Mouse (Mus musculus): Measurements from ENCODE around the gene Slc38a3. TPM values are rescaled to one million over a fixed set of nuclear protein-coding genes. Genes with fewer than 3 reads are reported as not detected.
"Not testable (repeated sequence)": the region's sequence is repeated elsewhere in the genome, so short reads cannot be mapped to it uniquely, and the experiment has no call there.

Gene Slc38a3
- total and polyA plus RNA-seq, 2 experiments from 2014 or later = 4.0 to 16.9 TPM

GRCm38 (mm10) chr9:107685231-107685981, 16.1 kb upstream of the Slc38a3 start:
- peak; percentile 74 for ATAC-seq (ENCODE audit: insufficient read depth, low read depth)
- Histone ChIP-seq H3K36me3 (replicated peaks; ENCODE audit: control insufficient read depth, insufficient read depth, low read length) (no peaks in the 10 kb centered on the region), H3K9me3 (replicated peaks; ENCODE audit: control insufficient read depth, low read length) (no peaks in the 10 kb centered on the region), H3K9ac (replicated peaks; ENCODE audit: low read depth, low read length) (no peak overlapping the region), H3K4me1 (ENCODE audit: control insufficient read depth, insufficient read depth) (no peaks in the 10 kb centered on the region), H3K4me2 (ENCODE audit: low read depth, low read length) (no peak overlapping the region), H3K4me3 (ENCODE audit: low read depth, low read length) (no peak overlapping the region), H3K27me3 (ENCODE audit: control insufficient read depth, insufficient read depth, low read length) (0 out of 2 replicates have a peak, but pooled peaks cover 3% of the 10 kb centered on the region), H3K27ac (ENCODE audit: low read depth) (no peak overlapping the region)
- TF ChIP-seq EP300 (IDR thresholded peaks at IDR 0.05; ENCODE audit: low read depth) (no peak), CTCF (IDR thresholded peaks at IDR 0.05; ENCODE audit: low read depth) (peak; percentile 78)
- 32% methylated on average over 17 of the region's 17 CpGs for WGBS
- DNase-seq (ENCODE audit: low spot score) = no peak

GRCm38 (mm10) chr9:107682405-107682804, 13.1 kb upstream of the Slc38a3 start:
- H3K9me3 ChIP-seq (replicated peaks; ENCODE audit: control insufficient read depth, low read length) = no peaks in the 10 kb centered on the region
- peaks cover 4% of the 10 kb centered on the region for H3K27me3 ChIP-seq (ENCODE audit: control insufficient read depth, insufficient read depth, low read length)
- TF ChIP-seq EP300 (IDR thresholded peaks at IDR 0.05; ENCODE audit: low read depth) (no peak), CTCF (IDR thresholded peaks at IDR 0.05; ENCODE audit: low read depth) (no peak)
- DNase-seq (ENCODE audit: low spot score) (no peak), ATAC-seq (ENCODE audit: insufficient read depth, low read depth) (no peak)
- H3K4me1 ChIP-seq (ENCODE audit: control insufficient read depth, insufficient read depth) = no peaks in the 10 kb centered on the region
- no peak overlapping the region for H3K4me3 ChIP-seq (ENCODE audit: low read depth, low read length)
- H3K4me2 ChIP-seq (ENCODE audit: low read depth, low read length) = no peak overlapping the region
- no peak overlapping the region for H3K9ac ChIP-seq (replicated peaks; ENCODE audit: low read depth, low read length)
- 79% methylated on average over 20 of the region's 20 CpGs for WGBS
- no peaks in the 10 kb centered on the region for H3K36me3 ChIP-seq (replicated peaks; ENCODE audit: control insufficient read depth, insufficient read depth, low read length)
- H3K27ac ChIP-seq (ENCODE audit: low read depth) = no peak overlapping the region

DNA sequence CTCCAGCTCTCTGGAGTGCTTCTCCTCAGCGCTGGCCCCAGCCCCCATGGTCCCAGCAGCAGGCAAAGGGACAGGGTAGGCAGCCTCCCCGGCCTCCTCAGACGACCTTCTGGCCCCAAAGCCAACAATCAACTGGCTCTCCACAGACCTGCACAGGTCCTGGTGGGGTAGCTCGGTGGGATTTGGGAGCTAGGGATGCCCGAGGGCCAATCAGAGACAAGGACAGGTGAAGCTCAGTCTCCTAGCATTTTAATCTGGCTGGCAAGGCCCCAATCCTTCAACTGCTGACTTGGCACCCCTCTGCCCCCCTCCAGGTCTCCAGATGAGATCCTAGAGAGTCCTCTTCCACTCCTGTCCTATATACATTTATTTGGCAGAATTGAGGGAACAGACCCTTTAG, 10.2 kb upstream of the Slc38a3 start, which contains the start of gene Gnat1:
TSS of gene Gnat1 (minus strand) at position 212 of the 400 bp plus-strand sequence.
- no peaks in the 10 kb centered on the region for H3K36me3 ChIP-seq (replicated peaks; ENCODE audit: control insufficient read depth, insufficient read depth, low read length)
- DNase-seq (ENCODE audit: low spot score) (no peak), ATAC-seq (ENCODE audit: insufficient read depth, low read depth) (no peak)
- TF ChIP-seq CTCF (IDR thresholded peaks at IDR 0.05; ENCODE audit: low read depth) (no peak), EP300 (IDR thresholded peaks at IDR 0.05; ENCODE audit: low read depth) (no peak)
- 47% methylated on average over 5 of the region's 5 CpGs for WGBS
- peaks cover 32% of the 10 kb centered on the region for H3K27me3 ChIP-seq (ENCODE audit: control insufficient read depth, insufficient read depth, low read length)
- peaks cover 4% of the 10 kb centered on the region; the same call in 1 of the 2 replicates for H3K4me1 ChIP-seq (ENCODE audit: control insufficient read depth, insufficient read depth)
- H3K9ac ChIP-seq (replicated peaks; ENCODE audit: low read depth, low read length) = no peak within 1 kb of the TSS
- H3K4me3 ChIP-seq (ENCODE audit: low read depth, low read length) = no peak within 1 kb of the TSS
- no peak within 1 kb of the TSS for H3K4me2 ChIP-seq (ENCODE audit: low read depth, low read length)
- H3K9me3 ChIP-seq (replicated peaks; ENCODE audit: control insufficient read depth, low read length) = no peaks in the 10 kb centered on the region
- no peak within 1 kb of the TSS for H3K27ac ChIP-seq (ENCODE audit: low read depth)

DNA sequence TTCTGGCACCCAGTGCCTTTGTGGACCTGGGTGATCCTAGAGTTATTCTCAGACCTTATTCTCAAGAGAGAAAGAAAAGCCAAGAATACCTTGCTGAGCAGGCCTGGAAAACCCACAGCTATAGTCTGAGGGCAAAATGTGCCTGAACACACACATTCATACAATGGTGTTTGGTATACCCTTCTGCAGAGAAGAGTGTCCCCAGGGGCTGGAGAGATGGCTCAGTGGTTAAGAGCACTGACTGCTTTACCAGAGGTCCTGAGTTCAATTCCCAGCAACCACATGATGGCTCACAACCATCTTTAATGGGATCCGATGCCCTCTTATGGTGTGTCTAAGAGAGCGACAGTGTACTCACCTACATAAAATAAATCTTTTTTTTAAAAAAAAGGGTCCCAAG, 9.5 kb upstream of the Slc38a3 start:
- ATAC-seq (ENCODE audit: insufficient read depth, low read depth) (no peak), DNase-seq (ENCODE audit: low spot score) (no peak)
- H3K9ac ChIP-seq (replicated peaks; ENCODE audit: low read depth, low read length) = no peak overlapping the region
- no peaks in the 10 kb centered on the region for H3K9me3 ChIP-seq (replicated peaks; ENCODE audit: control insufficient read depth, low read length)
- H3K27me3 ChIP-seq (ENCODE audit: control insufficient read depth, insufficient read depth, low read length) = peaks cover 34% of the 10 kb centered on the region
- H3K4me3 ChIP-seq (ENCODE audit: low read depth, low read length) = no peak overlapping the region
- 85% methylated on average over 2 of the region's 2 CpGs for WGBS
- no peak for TF ChIP-seq EP300 (IDR thresholded peaks at IDR 0.05; ENCODE audit: low read depth)
- no peak for TF ChIP-seq CTCF (IDR thresholded peaks at IDR 0.05; ENCODE audit: low read depth)
- no peak overlapping the region for H3K27ac ChIP-seq (ENCODE audit: low read depth)
- H3K4me1 ChIP-seq (ENCODE audit: control insufficient read depth, insufficient read depth) = peaks cover 4% of the 10 kb centered on the region; the same call in 1 of the 2 replicates
- H3K36me3 ChIP-seq (replicated peaks; ENCODE audit: control insufficient read depth, insufficient read depth, low read length) = no peaks in the 10 kb centered on the region
- no peak overlapping the region for H3K4me2 ChIP-seq (ENCODE audit: low read depth, low read length)

DNA sequence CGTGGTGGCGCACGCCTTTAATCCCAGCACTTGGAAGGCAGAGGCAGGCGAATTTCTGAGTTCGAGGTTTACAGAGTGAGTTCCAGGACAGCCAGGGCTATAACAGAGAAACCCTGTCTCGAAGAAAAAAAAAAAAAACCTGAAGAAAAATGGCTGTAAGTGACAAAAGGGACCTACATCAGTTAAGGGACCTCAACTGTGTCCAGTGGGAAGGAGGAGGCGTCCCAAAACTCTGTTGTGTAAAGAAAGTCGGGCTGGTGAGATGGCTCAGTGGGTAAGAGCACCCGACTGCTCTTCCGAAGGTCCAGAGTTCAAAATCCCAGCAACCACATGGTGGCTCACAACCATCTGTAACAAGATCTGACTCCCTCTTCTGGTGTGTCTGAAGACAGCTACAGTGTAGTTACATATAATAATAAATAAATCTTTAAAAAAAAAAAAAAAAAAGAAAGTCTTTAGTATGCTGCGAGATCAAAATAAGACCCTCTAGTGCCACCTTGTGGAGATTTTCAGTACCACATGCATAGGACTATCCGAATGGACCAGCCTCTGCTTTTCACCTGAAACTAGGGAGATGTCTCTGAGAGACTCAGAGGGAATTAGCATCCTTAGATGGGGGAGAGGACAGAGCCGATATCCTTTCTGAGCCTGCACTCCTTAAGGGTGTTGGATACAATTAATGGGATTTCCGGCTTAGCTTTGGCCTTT, 8.6 kb upstream of the Slc38a3 start:
- not testable (repeated sequence) for H3K9ac ChIP-seq (replicated peaks; ENCODE audit: low read depth, low read length); H3K4me2 ChIP-seq (ENCODE audit: low read depth, low read length); H3K36me3 ChIP-seq (replicated peaks; ENCODE audit: control insufficient read depth, insufficient read depth, low read length); H3K4me3 ChIP-seq (ENCODE audit: low read depth, low read length); H3K4me1 ChIP-seq (ENCODE audit: control insufficient read depth, insufficient read depth); H3K9me3 ChIP-seq (replicated peaks; ENCODE audit: control insufficient read depth, low read length); H3K27ac ChIP-seq (ENCODE audit: low read depth); ATAC-seq (ENCODE audit: insufficient read depth, low read depth)
- TF ChIP-seq CTCF (IDR thresholded peaks at IDR 0.05; ENCODE audit: low read depth) = peak; percentile 68
- 30% methylated on average over 14 of the region's 14 CpGs for whole genome bisulfite sequencing
- DNase-seq (ENCODE audit: low spot score) = peak; percentile 62
- H3K27me3 ChIP-seq (ENCODE audit: control insufficient read depth, insufficient read depth, low read length) = peaks cover 34% of the 10 kb centered on the region

All from heart, postnatal 0 days (tissue).